Mouse (Mus musculus) MEL (cell line): ENCODE results near the gene Fbxw7. TPM values are rescaled to one million over a fixed set of nuclear protein-coding genes. Genes with fewer than 3 reads are reported as not detected.
A peak's percentile ranks its signal among the peaks of the same experiment; 100 is the strongest.

Experiments used
- DNase-seq: peaks from one replicate; pipeline ENCODE4 v3.0.0; 2011; ENCODE audit warnings: low read depth, low spot score
- H3K27ac ChIP-seq: 2 replicates; pipeline ENCODE4 v1.5.1; 2012; ENCODE audit warnings: low read depth, mild to moderate bottlenecking, control low read depth, low read length, moderate library complexity; ENCODE audit not compliant: control insufficient read depth
- H3K27me3 ChIP-seq, 2 experiments: fragments of 150-350 bp in 1 of 2; sonication (generic) in 1 of 2; 2 replicates each; pipeline ENCODE4 v1.6.1; 2012; ENCODE audit warnings: low read length in 2 of 2, mild to moderate bottlenecking in 2 of 2, improper control_type of control experiment in 1 of 2, moderate library complexity in 1 of 2; ENCODE audit not compliant: insufficient read depth in 2 of 2, control insufficient read depth in 1 of 2
- H3K36me3 ChIP-seq, 2 experiments: 2 replicates each; pipeline ENCODE4 v1.6.1; 2012 to 2014; ENCODE audit warnings: low read length in 2 of 2, improper control_type of control experiment in 1 of 2, inconsistent platforms in 1 of 2, mild to moderate bottlenecking in 1 of 2; ENCODE audit not compliant: insufficient read depth in 2 of 2, control insufficient read depth in 1 of 2
- H3K4me1 ChIP-seq, 2 experiments: fragments of 150-350 bp in 1 of 2; sonication (generic) in 1 of 2; 2 replicates each; pipeline ENCODE4 v1.6.1; 2012; ENCODE audit warnings: low read length in 2 of 2, improper control_type of control experiment in 1 of 2, mild to moderate bottlenecking in 1 of 2; ENCODE audit not compliant: insufficient read depth in 2 of 2, control insufficient read depth in 1 of 2
- H3K4me3 ChIP-seq, 2 experiments: fragments of 150-350 bp in 1 of 2; sonication (generic) in 1 of 2; 2 replicates each; pipeline ENCODE4 v1.5.1; 2012; ENCODE audit warnings: low read depth in 2 of 2, low read length in 2 of 2, mild to moderate bottlenecking in 2 of 2, moderate library complexity in 2 of 2, control low read depth in 1 of 2, improper control_type of control experiment in 1 of 2; ENCODE audit not compliant: control insufficient read depth in 1 of 2, insufficient read depth in 1 of 2
- H3K79me2 ChIP-seq: 2 replicates; pipeline ENCODE4 v1.6.1; 2012; ENCODE audit warnings: mild to moderate bottlenecking, low read length, moderate library complexity; ENCODE audit not compliant: control insufficient read depth, poor library complexity, insufficient read depth
- H3K9ac ChIP-seq: 2 replicates; pipeline ENCODE4 v1.6.1; 2012; ENCODE audit warnings: low read depth, mild to moderate bottlenecking, control low read depth, low read length, moderate library complexity; ENCODE audit not compliant: control insufficient read depth, poor library complexity, severe bottlenecking
- H3K9me3 ChIP-seq: fragments of 150-350 bp; sonication (generic); replicated peaks from 2 replicates; pipeline ENCODE4 v1.6.1; 2012; ENCODE audit warnings: mild to moderate bottlenecking, low read length, improper control_type of control experiment, moderate library complexity; ENCODE audit not compliant: insufficient read depth
- CHD2 ChIP-seq: IDR thresholded peaks from 2 replicates; pipeline ENCODE4 v1.6.1; 2011; ENCODE audit warnings: low read length, improper control_type of control experiment
- CTCF ChIP-seq, 3 experiments: IDR thresholded peaks in 2 of 3; conservative IDR thresholded peaks in 1 of 3; 2 replicates each; pipeline ENCODE4 v1.5.1; 2011 to 2012; ENCODE audit warnings: low read length in 3 of 3, low read depth in 2 of 3, mild to moderate bottlenecking in 2 of 3, improper control_type of control experiment in 1 of 3, inconsistent platforms in 1 of 3, mixed read lengths in 1 of 3, moderate library complexity in 1 of 3; ENCODE audit not compliant: control insufficient read depth in 1 of 3, insufficient read depth in 1 of 3, poor library complexity in 1 of 3, severe bottlenecking in 1 of 3
- E2F4 ChIP-seq: IDR thresholded peaks from 2 replicates; pipeline ENCODE4 v1.6.1; 2011; ENCODE audit warnings: low read depth, low read length, improper control_type of control experiment, borderline replicate concordance
- ETS1 ChIP-seq: IDR thresholded peaks from 2 replicates; pipeline ENCODE4 v1.6.1; 2012; ENCODE audit warnings: low read depth, mild to moderate bottlenecking, inconsistent platforms, low read length, improper control_type of control experiment, moderate library complexity
- GABPA ChIP-seq: IDR thresholded peaks from 2 replicates; pipeline ENCODE4 v1.6.1; 2012; ENCODE audit warnings: low read depth, mild to moderate bottlenecking, inconsistent platforms, low read length, improper control_type of control experiment, moderate library complexity
- GATA1 ChIP-seq: IDR thresholded peaks from 2 replicates; pipeline ENCODE4 v1.6.1; 2011; ENCODE audit warnings: low read depth, low read length, improper control_type of control experiment
- MAFK ChIP-seq: IDR thresholded peaks from 2 replicates; pipeline ENCODE4 v1.6.1; 2011; ENCODE audit warnings: low read depth, mild to moderate bottlenecking, low read length, improper control_type of control experiment, borderline replicate concordance
- MAX ChIP-seq: IDR thresholded peaks from 2 replicates; pipeline ENCODE4 v1.6.1; 2011; ENCODE audit warnings: low read length, improper control_type of control experiment
- MAZ ChIP-seq: IDR thresholded peaks from 2 replicates; pipeline ENCODE4 v1.6.1; 2012; ENCODE audit warnings: low read depth, mild to moderate bottlenecking, inconsistent platforms, low read length, improper control_type of control experiment
- POLR2A ChIP-seq, 2 experiments: IDR thresholded peaks; 2 replicates each; pipeline ENCODE4 v1.6.1; 2011 to 2012; ENCODE audit warnings: low read length in 2 of 2, mild to moderate bottlenecking in 2 of 2, control low read depth in 1 of 2, improper control_type of control experiment in 1 of 2, low read depth in 1 of 2, moderate library complexity in 1 of 2; ENCODE audit not compliant: control insufficient read depth in 1 of 2, insufficient read depth in 1 of 2, poor library complexity in 1 of 2
- POLR2AphosphoS2 ChIP-seq: IDR thresholded peaks from 2 replicates; pipeline ENCODE4 v1.6.1; 2011; ENCODE audit warnings: low read length, improper control_type of control experiment
- POLR2AphosphoS5 ChIP-seq: IDR thresholded peaks from 2 replicates; pipeline ENCODE4 v1.6.1; 2012; ENCODE audit warnings: low read depth, borderline replicate concordance, mild to moderate bottlenecking, inconsistent platforms, low read length, moderate library complexity, mixed read lengths
- RAD21 ChIP-seq: IDR thresholded peaks from 2 replicates; pipeline ENCODE4 v1.6.1; 2011; ENCODE audit warnings: mild to moderate bottlenecking, low read depth, low read length, improper control_type of control experiment
- RCOR1 ChIP-seq: IDR thresholded peaks from 2 replicates; pipeline ENCODE4 v1.6.1; 2012; ENCODE audit warnings: low read depth, mild to moderate bottlenecking, inconsistent platforms, low read length, improper control_type of control experiment
- SIN3A ChIP-seq: IDR thresholded peaks from 2 replicates; pipeline ENCODE4 v1.6.1; 2012; ENCODE audit warnings: low read length, improper control_type of control experiment, inconsistent platforms
- USF2 ChIP-seq, 2 experiments: IDR thresholded peaks; 2 replicates each; pipeline ENCODE4 v1.6.1; 2011 to 2012; ENCODE audit warnings: improper control_type of control experiment in 2 of 2, low read length in 2 of 2, borderline replicate concordance in 1 of 2, inconsistent platforms in 1 of 2, low read depth in 1 of 2, mild to moderate bottlenecking in 1 of 2; ENCODE audit not compliant: insufficient read depth in 1 of 2
- ZC3H11A ChIP-seq: IDR thresholded peaks from 2 replicates; pipeline ENCODE4 v1.6.1; 2012; ENCODE audit warnings: low read depth, mild to moderate bottlenecking, inconsistent platforms, low read length, improper control_type of control experiment
- ZMIZ1 ChIP-seq: IDR thresholded peaks from 2 replicates; pipeline ENCODE4 v1.6.1; 2012; ENCODE audit warnings: low read depth, mild to moderate bottlenecking, inconsistent platforms, low read length, improper control_type of control experiment, moderate library complexity
- polyA plus RNA-seq, 2 experiments: library from polyadenylated mRNA; stranded (reverse) in 1 of 2; unstranded in 1 of 2; fragments of >175 nt in 1 of 2; fragments of >200 nt in 1 of 2; gene quantifications; 2 replicates each; pipeline versions ENCODE4 v1.2.1 to v1.2.4; 2012; ENCODE audit warnings: low replicate concordance in 2 of 2, low read depth in 1 of 2; ENCODE audit not compliant: insufficient read length in 2 of 2, insufficient read depth in 1 of 2, missing spikeins in 1 of 2
- total RNA-seq: library from RNA; depleted of rRNA; stranded (reverse); fragments of 300-350 nt; gene quantifications from 2 replicates; pipeline ENCODE4 v1.2.3, GENCODE M21; 2012

The Fbxw7 gene
- total and polyA plus RNA-seq, 3 experiments, result 11.8 to 14.5 TPM; not detected in 1

DNA sequence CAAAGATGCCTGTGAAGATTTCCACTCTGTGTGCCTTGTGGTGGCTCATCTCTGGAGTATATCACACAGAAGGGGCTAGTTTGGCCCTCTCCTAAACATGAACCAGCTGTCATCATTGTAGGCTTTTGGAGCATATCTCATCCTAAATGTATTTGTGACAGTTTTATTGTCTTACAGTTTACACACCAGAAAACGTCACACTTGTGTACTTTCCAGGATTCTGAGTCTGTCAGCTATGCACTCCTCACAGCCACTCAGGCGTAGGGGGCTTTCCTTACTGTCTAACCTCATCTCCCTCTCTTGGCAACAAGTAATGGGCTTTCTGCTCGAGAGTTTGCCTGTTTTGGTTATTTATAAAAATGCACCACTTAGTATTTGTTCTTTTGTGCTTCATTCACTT is 50.6 kb downstream of the Fbxw7 start:
- H3K79me2 ChIP-seq, result peaks cover 6% of the 10 kb centered on the region
- no peak for TF ChIP-seq GABPA
- no peak for TF ChIP-seq RAD21
- no peak for TF ChIP-seq E2F4
- no peak for TF ChIP-seq MAX
- no peak for TF ChIP-seq CHD2
- no peak for TF ChIP-seq USF2 (IDR thresholded peaks at IDR 0.05; ENCODE audit: borderline replicate concordance in 1 of 2, insufficient read depth in 1 of 2, low read depth in 1 of 2, low read length in 2 of 2)
- TF ChIP-seq MAFK, result no peak
- no peak for DNase-seq
- H3K9ac ChIP-seq, result no peak overlapping the region
- H3K4me1 ChIP-seq, result peaks cover 13 to 23% of the 10 kb centered on the region in 2 experiments
- H3K9me3 ChIP-seq, result no peaks in the 10 kb centered on the region
- H3K27ac ChIP-seq, result no peak overlapping the region
- no peaks in the 10 kb centered on the region for H3K27me3 ChIP-seq
- H3K4me3 ChIP-seq, result no peak overlapping the region
- H3K36me3 ChIP-seq, result peaks cover 0 to 31% of the 10 kb centered on the region in 2 experiments; a peak in 3 of 4 replicates

DNA sequence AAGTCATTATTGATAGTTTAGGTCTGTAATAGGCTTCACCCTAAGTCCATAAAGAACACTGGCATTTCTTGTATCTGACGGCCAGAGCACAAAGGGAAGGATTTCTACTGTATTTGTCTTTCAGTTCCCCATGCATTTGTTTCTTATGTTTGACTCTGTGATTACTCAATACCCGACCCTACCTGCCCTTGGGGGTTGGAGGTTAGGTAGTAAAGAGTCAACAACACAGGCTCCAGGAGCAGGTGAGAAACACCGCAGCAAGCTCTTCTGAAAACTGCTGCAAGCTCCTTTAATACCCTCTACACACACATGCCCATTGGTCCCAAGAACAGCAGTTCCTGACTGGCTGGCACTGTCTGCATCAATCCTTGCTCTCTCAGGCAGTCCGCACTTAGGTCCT is 51.8 kb downstream of the Fbxw7 start:
- no peak overlapping the region for H3K9ac ChIP-seq
- no peak for DNase-seq
- no peak overlapping the region for H3K4me3 ChIP-seq
- peaks cover 6% of the 10 kb centered on the region; the same call in 1 of the 2 replicates for H3K79me2 ChIP-seq
- no peak for TF ChIP-seq RCOR1
- no peak for TF ChIP-seq RAD21
- TF ChIP-seq USF2 (IDR thresholded peaks at IDR 0.05; ENCODE audit: borderline replicate concordance in 1 of 2, insufficient read depth in 1 of 2, low read depth in 1 of 2, low read length in 2 of 2), result no peak
- TF ChIP-seq MAFK, result no peak
- TF ChIP-seq CTCF (IDR thresholded peaks at IDR 0.05 in 2 of 3, conservative IDR thresholded peaks at IDR 0.05 in 1 of 3; ENCODE audit: control insufficient read depth in 1 of 3, insufficient read depth in 1 of 3, low read depth in 2 of 3, low read length in 3 of 3, poor library complexity in 1 of 3, severe bottlenecking in 1 of 3), result no peak
- TF ChIP-seq POLR2A (IDR thresholded peaks at IDR 0.05; ENCODE audit: control insufficient read depth in 1 of 2, insufficient read depth in 1 of 2, low read depth in 1 of 2, low read length in 2 of 2, poor library complexity in 1 of 2), result no peak
- H3K27ac ChIP-seq, result no peak overlapping the region
- H3K4me1 ChIP-seq, result peaks cover 6 to 21% of the 10 kb centered on the region in 2 experiments
- no peaks in the 10 kb centered on the region for H3K9me3 ChIP-seq
- H3K36me3 ChIP-seq, result peaks cover 0 to 23% of the 10 kb centered on the region in 2 experiments; a peak in 3 of 4 replicates
- no peaks in the 10 kb centered on the region for H3K27me3 ChIP-seq

DNA sequence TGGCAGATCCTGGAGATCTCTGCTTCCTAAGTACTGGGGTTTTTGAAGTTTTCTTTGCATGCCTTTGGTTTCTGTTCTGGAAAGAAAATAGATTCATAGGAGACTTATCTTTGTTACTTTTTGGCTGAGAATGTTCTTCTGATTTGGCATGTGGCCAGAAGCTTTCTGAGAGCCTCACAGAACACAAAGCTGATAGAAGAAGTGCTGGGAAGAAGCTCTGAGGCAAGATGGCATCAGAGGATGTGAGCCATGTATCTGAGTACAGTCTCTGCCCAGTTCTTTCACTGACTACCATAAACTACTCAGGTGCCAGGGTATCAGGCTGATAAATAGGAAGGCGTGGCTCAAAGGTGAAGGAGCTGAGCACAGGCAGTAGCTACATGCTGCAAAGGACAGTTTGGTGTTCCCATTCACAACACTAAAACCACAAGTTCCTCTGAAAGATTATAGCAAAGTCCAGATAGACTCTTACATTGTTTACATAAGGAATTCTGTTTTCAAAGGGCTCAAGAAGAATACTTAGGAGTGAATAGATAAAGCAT is 52.4 kb downstream of the Fbxw7 start:
- no peaks in the 10 kb centered on the region for H3K27me3 ChIP-seq

More for the DNA sequence above, 52.4 kb downstream of the Fbxw7 start:
- Histone ChIP-seq H3K27ac (no peak overlapping the region; the same call in 1 of the 2 replicates), H3K36me3 (peaks cover 0 to 21% of the 10 kb centered on the region in 2 experiments; a peak in 3 of 4 replicates), H3K4me3 (no peak overlapping the region), H3K9me3 (no peaks in the 10 kb centered on the region), H3K4me1 (peaks cover 6 to 19% of the 10 kb centered on the region in 2 experiments), H3K9ac (no peak overlapping the region), H3K79me2 (peaks cover 5% of the 10 kb centered on the region; the same call in 1 of the 2 replicates)
- no peak for TF ChIP-seq MAZ
- TF ChIP-seq ZC3H11A, result no peak
- TF ChIP-seq POLR2AphosphoS2, result no peak
- 0 out of 2 replicates have a peak, but pooled peaks have one; percentile 34 for TF ChIP-seq SIN3A
- TF ChIP-seq RCOR1, result peak; percentile 76
- TF ChIP-seq ZMIZ1, result no peak
- TF ChIP-seq GABPA, result no peak
- no peak for TF ChIP-seq POLR2A (IDR thresholded peaks at IDR 0.05; ENCODE audit: control insufficient read depth in 1 of 2, insufficient read depth in 1 of 2, low read depth in 1 of 2, low read length in 2 of 2, poor library complexity in 1 of 2)
- TF ChIP-seq GATA1, result peak; percentile 48
- 0 out of 2 replicates have a peak, but pooled peaks have one; percentile 25 for TF ChIP-seq ETS1
- no peak for TF ChIP-seq POLR2AphosphoS5
- no peak for TF ChIP-seq MAX
- peak; percentile 82 for DNase-seq
